Mouse (Mus musculus) embryonic fibroblast, embryonic 13.5 days (primary cell): ENCODE results near the gene Hpd. TPM values are rescaled to one million over a fixed set of nuclear protein-coding genes. Genes with fewer than 3 reads are reported as not detected.

ENCODE experiments used
- H3K27ac ChIP-seq: 2 replicates; pipeline ENCODE4 v1.5.1; 2012; ENCODE audit warnings: low read length, control low read depth, inconsistent platforms; ENCODE audit not compliant: insufficient read depth
- H3K4me1 ChIP-seq: 2 replicates; pipeline ENCODE4 v1.6.1; 2011; ENCODE audit warnings: low read length; ENCODE audit not compliant: control insufficient read depth, insufficient read depth
- H3K4me3 ChIP-seq: 2 replicates; pipeline ENCODE4 v1.5.1; 2011; ENCODE audit warnings: mild to moderate bottlenecking, control low read depth, low read length; ENCODE audit not compliant: insufficient read depth
- CTCF ChIP-seq: IDR thresholded peaks from 2 replicates; pipeline ENCODE4 v1.5.1; 2011; ENCODE audit warnings: mild to moderate bottlenecking, control low read depth, low read length, moderate library complexity, borderline replicate concordance; ENCODE audit not compliant: insufficient read depth
- POLR2A ChIP-seq: IDR thresholded peaks from 2 replicates; pipeline ENCODE4 v1.6.1; 2011; ENCODE audit warnings: low read depth, mild to moderate bottlenecking, control low read depth, low read length, moderate library complexity
- polyA plus RNA-seq: library from polyadenylated mRNA; stranded (reverse); fragments of >200 nt; gene quantifications from 2 replicates; pipeline ENCODE4 v1.2.4, GENCODE M21; 2011; ENCODE audit warnings: low read depth; ENCODE audit not compliant: missing spikeins, insufficient read length

The Hpd gene
- polyA plus RNA-seq, 1 experiment = not detected

DNA sequence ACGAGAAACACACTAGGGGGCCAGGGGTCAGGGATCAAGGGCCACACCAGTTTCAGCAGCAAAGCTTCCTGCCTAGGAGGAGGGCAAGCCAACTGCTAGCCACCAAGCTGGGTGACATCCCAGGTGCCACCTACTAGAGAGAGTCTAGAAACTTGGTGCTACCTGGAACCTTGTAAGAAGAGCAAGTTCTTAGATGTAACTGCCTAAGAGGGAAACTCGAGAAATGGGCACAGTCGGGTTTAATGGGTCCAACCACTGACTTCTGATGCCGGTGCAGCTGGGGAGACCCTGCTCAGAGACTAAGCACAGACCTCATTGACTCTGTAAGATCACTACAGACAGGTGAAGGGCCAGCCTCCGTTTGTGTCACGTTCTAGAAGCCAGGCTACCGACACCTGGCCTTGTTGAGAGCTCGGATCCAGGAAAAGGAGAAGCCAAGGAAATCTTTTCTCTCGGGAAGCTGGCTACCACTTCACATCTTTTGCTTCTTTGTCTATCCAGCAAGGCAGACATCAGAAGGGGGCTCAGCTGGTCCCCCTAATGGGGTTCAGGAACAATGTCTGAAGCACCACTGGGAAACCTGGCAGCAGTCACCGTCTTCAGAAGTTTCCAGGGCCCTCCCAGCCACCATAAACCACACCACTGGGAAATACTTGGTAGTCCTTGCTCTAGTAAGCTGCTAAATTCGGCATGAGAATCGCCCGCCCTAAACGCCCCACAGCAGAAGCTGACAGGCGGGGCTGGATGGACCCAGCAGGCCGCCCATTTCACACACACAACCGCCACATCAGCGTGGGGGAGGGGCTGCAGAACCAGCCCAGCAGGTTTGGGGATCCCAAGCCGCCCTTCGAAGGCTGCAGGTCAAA, 45.2 kb downstream of the Hpd start:
- peak overlapping the region; percentile 35 for H3K4me3 ChIP-seq
- TF ChIP-seq CTCF (no peak), POLR2A (peak; percentile 55)
- H3K4me1 ChIP-seq = peaks cover 11% of the 10 kb centered on the region
- H3K27ac ChIP-seq = peak overlapping the region; percentile 100

DNA sequence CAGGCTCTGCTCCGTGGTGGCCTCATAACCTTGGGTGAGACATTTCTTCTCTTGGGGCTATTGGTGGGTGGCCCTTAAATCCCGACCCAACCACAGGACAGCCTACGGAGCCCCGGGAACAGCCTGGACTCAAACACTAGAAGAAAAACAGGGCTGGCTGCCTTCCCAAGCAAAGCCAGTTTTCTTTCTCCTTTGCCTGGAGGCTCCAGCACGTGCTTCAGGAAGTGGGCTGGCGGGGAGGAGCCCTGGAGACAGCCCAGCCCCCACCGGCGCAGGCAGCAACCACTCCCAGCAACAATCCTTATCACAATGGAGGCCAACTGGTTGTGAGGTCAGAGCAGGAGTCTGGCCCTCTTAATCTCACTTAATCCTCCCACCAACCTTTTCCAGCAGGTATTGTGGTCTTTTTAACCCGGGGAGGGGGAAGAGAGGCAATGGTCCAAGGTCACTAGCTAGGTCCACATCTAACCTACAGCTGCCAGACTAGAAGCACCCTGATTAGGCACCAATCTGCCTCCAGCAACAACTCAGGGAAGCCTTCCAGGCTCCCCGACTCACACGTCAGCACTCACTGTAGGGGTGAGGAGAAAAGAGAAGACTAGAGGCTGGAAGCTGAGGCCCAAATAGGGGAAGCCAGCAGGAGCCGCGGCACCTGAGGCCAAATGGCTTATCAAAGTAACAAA, 46.0 kb downstream of the Hpd start:
- TF ChIP-seq POLR2A (peak; percentile 63), CTCF (no peak)
- Histone ChIP-seq H3K27ac (peak overlapping the region; percentile 100), H3K4me1 (peaks cover 11% of the 10 kb centered on the region), H3K4me3 (peak overlapping the region; percentile 29)

DNA sequence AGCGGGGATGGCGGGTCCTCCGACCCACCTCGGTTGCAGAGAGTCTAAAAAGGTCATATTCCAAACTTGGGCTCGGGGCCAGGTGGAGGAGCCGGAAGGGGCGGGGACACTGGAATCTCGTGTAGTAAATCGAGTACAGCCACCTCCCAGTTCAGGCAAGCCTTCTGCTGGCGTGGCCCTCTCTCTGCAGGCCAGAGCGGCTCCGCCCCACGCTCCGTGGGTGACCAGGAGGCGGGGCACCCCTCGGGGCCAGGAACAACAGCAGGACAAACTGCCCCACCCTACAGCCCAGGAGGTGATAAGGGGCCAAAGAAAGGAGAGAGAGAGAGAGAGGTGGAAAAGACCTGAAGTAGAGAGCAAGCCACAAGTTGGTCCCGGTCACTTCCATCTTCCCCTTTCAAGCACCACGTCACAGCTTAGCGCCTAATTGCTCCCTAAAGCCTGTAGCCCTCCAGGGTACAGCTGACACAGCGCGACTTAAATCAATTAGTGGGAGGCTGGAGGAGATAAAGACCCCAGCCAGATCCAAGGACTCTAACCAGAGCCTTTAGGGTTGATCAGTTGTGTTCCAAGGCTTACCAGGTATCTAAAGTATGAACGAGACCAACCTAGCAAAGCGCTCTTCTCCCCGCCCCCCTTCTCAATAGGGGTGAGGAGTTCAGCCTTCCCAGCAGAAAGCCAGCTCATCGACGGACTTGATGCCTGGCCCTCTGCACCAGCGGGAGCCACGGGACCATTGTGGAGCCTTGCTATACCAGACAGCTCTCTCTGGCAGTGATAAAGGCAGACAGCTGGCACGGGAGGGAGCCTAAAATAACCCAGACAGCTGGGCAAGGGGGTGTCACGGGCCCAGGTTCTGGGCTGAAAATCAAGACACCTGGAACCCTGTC, 46.8 kb downstream of the Hpd start:
- H3K4me1 ChIP-seq = peaks cover 11% of the 10 kb centered on the region
- peak overlapping the region; percentile 100 for H3K27ac ChIP-seq
- TF ChIP-seq CTCF (no peak), POLR2A (peak; percentile 57)
- peak overlapping the region; percentile 18 for H3K4me3 ChIP-seq

DNA sequence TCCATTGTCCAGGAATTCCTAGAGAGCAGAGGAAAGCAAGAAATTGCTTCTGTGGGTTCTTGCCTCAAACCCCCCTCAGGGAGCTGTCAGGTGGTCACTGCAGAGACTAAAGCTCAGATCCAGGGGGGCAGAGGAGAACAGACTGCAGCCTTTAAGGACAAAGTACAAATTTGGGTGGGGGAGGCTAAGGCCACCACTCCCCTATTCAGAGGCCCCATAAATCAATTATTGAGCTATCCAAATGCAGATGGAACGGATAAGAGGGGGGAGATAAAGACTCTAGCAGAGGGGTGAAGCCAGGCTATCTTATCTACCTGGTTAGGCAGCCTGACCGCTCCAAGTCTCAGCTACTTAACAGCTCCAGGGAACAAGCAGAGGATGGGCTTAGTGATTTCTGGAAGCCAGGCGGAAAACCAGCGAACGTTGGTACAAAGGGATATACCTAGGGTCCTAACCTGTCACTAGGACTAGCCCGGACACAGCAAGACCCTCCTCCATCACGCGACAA, 47.6 kb downstream of the Hpd start:
- Histone ChIP-seq H3K27ac (peak overlapping the region; percentile 89), H3K4me1 (peaks cover 11% of the 10 kb centered on the region), H3K4me3 (peak overlapping the region; percentile 18)
- TF ChIP-seq CTCF (no peak), POLR2A (no peak)

DNA sequence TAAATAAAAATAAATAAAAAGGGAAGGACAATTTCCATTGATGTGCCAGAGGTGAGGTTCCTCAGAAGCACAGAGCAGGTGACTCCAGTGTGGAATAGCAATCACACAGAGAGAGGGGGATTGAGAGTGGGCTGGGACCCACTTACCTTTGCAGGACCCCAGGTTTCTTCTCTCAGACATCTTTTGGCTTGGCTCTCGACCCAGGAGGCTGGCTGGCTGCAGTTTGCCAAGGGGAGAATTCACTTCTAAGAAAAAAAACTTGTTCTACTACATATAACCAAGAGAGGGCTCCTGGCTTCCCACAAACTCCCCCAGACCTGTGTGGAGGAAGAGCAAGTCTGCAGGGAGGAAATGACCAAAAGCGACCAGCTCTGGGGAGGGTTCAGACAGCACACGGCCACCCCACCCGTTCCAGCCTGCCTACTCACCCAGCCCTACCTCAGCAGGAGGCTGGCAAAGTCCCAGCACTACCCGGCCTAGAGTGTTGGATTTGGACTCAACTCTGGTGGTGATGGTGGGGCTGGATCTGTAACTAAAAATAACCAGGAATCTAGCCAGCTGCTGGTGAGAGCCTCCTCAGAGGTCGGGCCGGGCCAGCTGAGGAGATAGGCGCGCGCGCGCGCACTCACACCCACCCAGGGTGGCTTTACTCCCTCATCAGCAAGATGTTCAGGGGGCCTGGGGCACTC, 48.2 kb downstream of the Hpd start:
- H3K4me3 ChIP-seq = no peak overlapping the region
- H3K27ac ChIP-seq = peak overlapping the region; percentile 89
- TF ChIP-seq POLR2A (peak; percentile 22; the same call in 1 of the 2 replicates), CTCF (no peak)
- peaks cover 11% of the 10 kb centered on the region for H3K4me1 ChIP-seq

DNA sequence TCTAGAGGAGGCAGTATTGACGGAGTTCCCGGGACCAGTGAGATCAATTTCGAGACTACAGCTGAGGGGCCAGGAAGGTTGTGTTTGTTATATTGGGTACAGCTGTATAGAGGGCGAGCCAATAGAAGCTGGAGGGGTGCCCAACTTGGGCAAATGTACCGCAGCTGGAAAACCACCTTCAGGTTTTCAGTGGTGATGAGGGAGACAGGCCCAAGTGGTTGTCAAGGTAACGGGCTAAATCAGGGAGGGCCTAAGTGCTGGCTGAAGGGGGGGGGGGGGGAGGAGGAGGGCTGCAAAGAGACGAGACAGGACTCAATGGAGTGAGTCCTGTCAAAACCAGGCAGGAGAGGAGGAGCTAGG, 48.8 kb downstream of the Hpd start:
- peak overlapping the region; percentile 28 for H3K27ac ChIP-seq
- peaks cover 11% of the 10 kb centered on the region for H3K4me1 ChIP-seq
- TF ChIP-seq CTCF = no peak
- TF ChIP-seq POLR2A = no peak
- 0 out of 2 replicates have a peak overlapping the region, but pooled peaks have one; percentile 11 for H3K4me3 ChIP-seq

DNA sequence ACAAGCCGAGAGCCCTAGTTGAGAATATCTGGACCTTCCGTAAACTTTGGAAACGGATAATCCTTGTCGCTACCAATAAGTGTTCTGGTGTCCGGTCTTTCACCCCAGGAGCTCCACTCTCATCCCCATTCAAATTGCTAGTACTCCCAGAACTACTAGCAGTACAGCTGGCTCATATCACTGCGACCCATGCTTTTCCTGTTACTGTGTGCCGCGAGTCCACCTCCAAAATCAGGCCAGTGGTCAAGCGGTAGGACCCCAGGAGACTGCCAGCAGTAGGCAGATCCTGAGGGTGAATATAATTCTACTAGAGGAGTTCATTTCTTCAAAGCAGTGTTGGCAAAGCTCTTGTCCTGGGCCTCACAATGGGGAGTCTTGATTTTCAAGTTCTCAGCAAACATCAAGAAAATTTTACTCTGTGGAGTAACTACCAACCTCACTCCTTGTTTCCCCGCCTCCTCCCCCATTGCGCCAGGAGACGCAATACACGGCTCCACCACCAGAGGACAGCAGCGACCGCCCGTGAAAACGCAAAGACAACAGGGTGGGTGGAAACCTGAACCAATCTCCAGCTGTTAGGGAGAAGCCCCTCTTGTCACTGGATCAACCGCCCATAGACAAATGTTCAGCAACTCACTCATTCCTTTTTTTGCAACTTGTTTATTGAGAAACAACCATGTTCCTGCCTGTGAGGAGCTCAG, 49.3 kb downstream of the Hpd start:
- TF ChIP-seq POLR2A (no peak), CTCF (peak; percentile 94)
- Histone ChIP-seq H3K4me3 (0 out of 2 replicates have a peak overlapping the region, but pooled peaks have one; percentile 11), H3K27ac (peak overlapping the region; percentile 28), H3K4me1 (peaks cover 11% of the 10 kb centered on the region)

DNA sequence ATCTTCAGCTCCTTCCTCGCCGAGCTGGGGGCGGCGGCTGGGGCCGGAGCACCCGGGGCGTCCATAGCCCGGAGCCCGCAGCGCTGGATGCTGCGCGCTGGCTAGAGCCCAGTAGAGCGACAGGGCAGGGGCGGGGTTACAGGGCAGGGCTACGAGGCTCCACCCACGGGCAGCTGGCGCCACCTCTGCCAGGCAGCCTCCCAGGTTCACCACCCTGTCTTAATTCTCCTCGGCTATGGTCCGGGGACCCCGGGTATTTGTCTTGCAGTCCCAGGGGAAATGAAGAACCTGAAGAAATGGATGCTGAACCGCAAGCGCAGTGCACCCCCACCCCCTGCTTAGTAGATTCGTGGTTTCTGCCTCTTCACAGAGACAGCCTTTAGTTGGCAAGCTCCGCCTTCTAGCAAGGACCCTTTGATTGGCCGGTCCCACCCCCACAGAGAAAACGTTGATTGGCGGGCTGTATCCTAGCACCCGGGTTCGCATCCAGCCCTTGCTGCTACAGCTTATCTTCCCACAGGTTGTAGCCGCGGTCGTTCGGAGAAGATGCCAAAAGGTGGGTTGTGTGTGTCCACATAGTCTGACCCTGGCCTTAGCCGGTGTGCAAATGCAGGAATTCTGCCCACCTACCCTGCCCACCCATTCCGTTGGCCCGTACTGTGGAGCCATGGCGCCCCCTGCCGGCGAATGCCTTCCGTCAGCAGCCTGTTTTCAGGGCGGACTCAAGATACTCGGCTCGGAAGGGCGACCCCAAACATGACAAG, 50.0 kb downstream of the Hpd start, which contains the start of gene Rhof:
Rhof (minus strand) TSS at position 385 of the 764 bp plus-strand sequence.
- peaks cover 11% of the 10 kb centered on the region for H3K4me1 ChIP-seq
- TF ChIP-seq POLR2A (no peak), CTCF (peak; percentile 93)
- peak within 1 kb of the TSS; percentile 28 for H3K27ac ChIP-seq
- peak within 1 kb of the TSS; percentile 22 for H3K4me3 ChIP-seq
